Mouse (Mus musculus): ENCODE measurements at regions not wholly inside any gene's neighbourhood (a gene's known extent, or its start where the extent isn't known, plus 50 kb on each side); places are given as distances from the start of the nearest gene placed in this dataset.
"Not testable (repeated sequence)": the region's sequence is repeated elsewhere in the genome, so short reads cannot be mapped to it uniquely, and the experiment has no call there.

- no peak for DNase-seq (ENCODE audit: low spot score in 2 of 2)
- intact Hi-C loops (cut with DNase I), result no loop called here
Observed at GRCm38 (mm10) chr4:143055371-143055770, 157.4 kb downstream of the Prdm2 start.

- DNase-seq (ENCODE audit: low spot score in 2 of 2), result no peak
- intact Hi-C loops (cut with DNase I), result no loop called here
Observed at GRCm38 (mm10) chr4:143053029-143053428, 159.8 kb downstream of the Prdm2 start.

- DNase-seq (ENCODE audit: low spot score in 2 of 2), result no peak
- intact Hi-C loops (cut with DNase I), result no loop called here
Observed at GRCm38 (mm10) chr4:143051205-143051604, 161.6 kb downstream of the Prdm2 start.

- intact Hi-C loops (cut with DNase I), result no loop called here
- no peak for DNase-seq (ENCODE audit: low spot score in 2 of 2)
Observed at GRCm38 (mm10) chr4:143045245-143045644, 167.6 kb downstream of the Prdm2 start.

GRCm38 (mm10) chr4:143042806-143043205, 170.0 kb downstream of the Prdm2 start:
- DNase-seq (ENCODE audit: low spot score in 2 of 2), result no peak
- intact Hi-C loops (cut with DNase I), result no loop called here

- DNase-seq (ENCODE audit: low spot score in 2 of 2), result no peak
- intact Hi-C loops (cut with DNase I), result no loop called here
Observed at GRCm38 (mm10) chr4:143038626-143039025, 174.2 kb downstream of the Prdm2 start.

GRCm38 (mm10) chr4:143036704-143037103, 176.1 kb downstream of the Prdm2 start:
- intact Hi-C loops (cut with DNase I), result no loop called here
- no peak for DNase-seq (ENCODE audit: low spot score in 2 of 2)

GRCm38 (mm10) chr4:143035089-143035488, 177.7 kb downstream of the Prdm2 start:
- DNase-seq (ENCODE audit: low spot score in 2 of 2); intact Hi-C loops (cut with DNase I): not testable (repeated sequence)

- DNase-seq (ENCODE audit: low spot score in 2 of 2); intact Hi-C loops (cut with DNase I): not testable (repeated sequence)
Observed at GRCm38 (mm10) chr4:143034324-143034723, 178.5 kb downstream of the Prdm2 start.

- not testable (repeated sequence) for DNase-seq (ENCODE audit: low spot score in 2 of 2)
- intact Hi-C loops (cut with DNase I), result loop anchor here (10.0 kb wide), 2 partner anchors 125 to 775 kb away; no protein-coding TSS in a partner anchor
Observed at GRCm38 (mm10) chr4:143029813-143030212, 183.0 kb downstream of the Prdm2 start.

- intact Hi-C loops (cut with DNase I), result loop anchor here (1.0 to 10.0 kb wide), 4 partner anchors 122 to 772 kb away; no protein-coding TSS in a partner anchor
Observed at GRCm38 (mm10) chr4:143027292-143027691, 185.5 kb downstream of the Prdm2 start.

GRCm38 (mm10) chr4:143021242-143021881, 191.4 kb downstream of the Prdm2 start:
- intact Hi-C loops (cut with DNase I), result loop anchor here (5.0 to 10.0 kb wide), 3 partner anchors 117 to 869 kb away; no protein-coding TSS in a partner anchor
- peak; percentile 35 to 47 for DNase-seq (ENCODE audit: low spot score in 2 of 2)

More at GRCm38 (mm10) chr4:143027292-143027691, 185.5 kb downstream of the Prdm2 start:
- DNase-seq (ENCODE audit: low spot score in 2 of 2), result peak; percentile 47 to 64

- intact Hi-C loops (cut with DNase I), result loop anchor here (5.0 to 10.0 kb wide), 3 partner anchors 116 to 868 kb away; no protein-coding TSS in a partner anchor
- DNase-seq (ENCODE audit: low spot score in 2 of 2), result no peak
Observed at GRCm38 (mm10) chr4:143020658-143021057, 192.1 kb downstream of the Prdm2 start.

GRCm38 (mm10) chr4:143012900-143013299, 199.9 kb downstream of the Prdm2 start:
- intact Hi-C loops (cut with DNase I), result no loop called here
- no peak for DNase-seq (ENCODE audit: low spot score in 2 of 2)

GRCm38 (mm10) chr4:143001961-143002360, 210.8 kb downstream of the Prdm2 start:
- intact Hi-C loops (cut with DNase I), result no loop called here
- no peak for DNase-seq (ENCODE audit: low spot score in 2 of 2)

GRCm38 (mm10) chr4:143001486-143001885, 211.3 kb downstream of the Prdm2 start:
- intact Hi-C loops (cut with DNase I), result no loop called here
- no peak for DNase-seq (ENCODE audit: low spot score in 2 of 2)

- DNase-seq (ENCODE audit: low spot score in 2 of 2), result no peak
- intact Hi-C loops (cut with DNase I), result no loop called here
Observed at GRCm38 (mm10) chr4:142996406-142996805, 216.4 kb downstream of the Prdm2 start.

GRCm38 (mm10) chr4:142991401-142991800, 221.4 kb downstream of the Prdm2 start:
- no peak for DNase-seq (ENCODE audit: low spot score in 2 of 2)
- intact Hi-C loops (cut with DNase I), result no loop called here

GRCm38 (mm10) chr4:142989175-142989574, 223.6 kb downstream of the Prdm2 start:
- intact Hi-C loops (cut with DNase I), result no loop called here
- no peak for DNase-seq (ENCODE audit: low spot score in 2 of 2)

GRCm38 (mm10) chr4:142983295-142983624, 229.5 kb downstream of the Prdm2 start:
- intact Hi-C loops (cut with DNase I), result no loop called here
- no peak for DNase-seq (ENCODE audit: low spot score in 2 of 2)

- no peak for DNase-seq (ENCODE audit: low spot score in 2 of 2)
- intact Hi-C loops (cut with DNase I), result no loop called here
Observed at GRCm38 (mm10) chr4:142982585-142983294, 230.1 kb downstream of the Prdm2 start.

Data from left cerebral cortex, postnatal 36 days (tissue).